Mouse (Mus musculus): ENCODE measurements at regions not wholly inside any gene's neighbourhood (a gene's known extent, or its start where the extent isn't known, plus 50 kb on each side); places are given as distances from the start of the nearest gene placed in this dataset.

DNA sequence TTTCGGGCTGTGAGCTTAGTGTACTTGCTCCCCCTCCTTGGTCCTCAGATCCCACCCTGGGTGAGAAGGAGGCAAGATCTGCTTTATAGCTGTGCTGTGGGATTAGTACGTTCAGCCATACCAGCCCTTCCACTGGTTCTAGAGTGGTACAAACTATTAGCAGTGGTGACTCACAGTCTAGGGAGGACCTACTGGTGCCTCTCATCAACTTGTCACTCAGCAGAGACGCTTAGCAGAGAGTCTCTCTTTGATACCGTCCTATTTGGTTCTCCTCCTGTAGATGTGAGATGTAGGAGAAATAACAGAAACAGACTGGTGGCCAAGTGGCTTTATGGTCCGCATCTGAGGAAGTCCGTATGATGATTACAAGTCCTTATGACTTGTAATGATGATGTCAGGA is 57.7 kb upstream of the 1700024P04Rik start:
- DNase-seq (ENCODE audit: low read depth, low spot score) = no peak
- ChIA-PET POLR2A (no interaction called here), CTCF (interaction anchor here (0.6 to 1.0 kb wide), 2 partner anchors 26 to 610 kb away, joined by 3 read pairs; no protein-coding TSS in a partner anchor)
- ATAC-seq = no peak
- in situ Hi-C loops (cut with MboI; ENCODE audit: low pct_unique_long_range_greater_than_20kb) = no loop called here
- no peaks in the 10 kb centered on the region for H3K27me3 ChIP-seq
- TF ChIP-seq CTCF (IDR thresholded peaks at IDR 0.05) = no peak

DNA sequence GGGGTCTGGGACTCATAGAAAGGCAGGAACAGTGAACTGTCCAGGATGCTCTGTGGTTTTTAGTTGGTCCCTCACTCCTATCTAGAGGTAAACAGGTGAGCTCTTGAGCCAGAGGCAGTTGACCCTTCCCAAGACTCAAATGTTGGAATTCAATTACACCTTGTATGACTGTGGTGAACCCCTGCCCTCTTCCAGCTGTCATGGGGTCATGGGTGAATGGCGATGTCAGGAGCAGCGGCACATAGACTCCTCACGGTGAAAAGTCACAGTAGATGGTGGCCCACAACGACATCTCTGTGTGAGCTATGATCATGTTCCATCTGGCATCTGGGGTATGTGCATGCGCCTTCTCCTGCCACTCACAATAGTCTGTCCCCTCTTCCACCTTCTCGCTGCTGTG is 56.9 kb upstream of the 1700024P04Rik start:
- POLR2A ChIA-PET = interaction anchor here (0.7 kb wide), 1 partner anchor 85 kb away, joined by 3 read pairs; no protein-coding TSS in a partner anchor

DNA sequence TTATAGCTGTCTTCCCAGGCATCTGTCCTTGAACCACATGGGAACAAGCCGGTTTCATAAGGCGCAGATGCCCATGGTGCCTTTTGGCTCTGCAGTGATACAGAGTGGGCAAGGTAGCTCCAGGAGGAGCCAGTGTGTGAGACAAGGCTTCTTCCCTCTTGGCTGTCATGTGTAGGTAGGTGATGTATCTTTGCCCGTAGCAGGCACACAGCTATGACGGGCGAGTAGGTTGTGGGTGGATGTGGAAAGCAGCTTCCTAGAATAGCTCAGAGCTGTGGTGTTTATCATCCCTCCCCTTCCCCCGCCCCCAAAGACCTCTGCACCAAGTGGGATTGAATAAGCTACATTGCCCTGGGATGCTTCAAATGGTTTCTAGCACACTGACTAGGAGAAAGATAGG is 56.5 kb upstream of the 1700024P04Rik start:
- ChIA-PET CTCF (no interaction called here), POLR2A (interaction anchor here (0.7 kb wide), 1 partner anchor 84 kb away, joined by 3 read pairs; no protein-coding TSS in a partner anchor)
- DNase-seq (ENCODE audit: low read depth, low spot score) (no peak), ATAC-seq (no peak)
- no peak for TF ChIP-seq CTCF (IDR thresholded peaks at IDR 0.05)
- in situ Hi-C loops (cut with MboI; ENCODE audit: low pct_unique_long_range_greater_than_20kb) = no loop called here
- no peaks in the 10 kb centered on the region for H3K27me3 ChIP-seq

More for the DNA sequence above, 56.9 kb upstream of the 1700024P04Rik start:
- H3K27me3 ChIP-seq = no peaks in the 10 kb centered on the region
- no peak for TF ChIP-seq CTCF (IDR thresholded peaks at IDR 0.05)
- DNase-seq (ENCODE audit: low read depth, low spot score) (no peak), ATAC-seq (no peak)
- CTCF ChIA-PET = interaction anchor here (0.8 to 1.0 kb wide), 2 partner anchors 14 to 26 kb away, joined by 3 read pairs; no protein-coding TSS in a partner anchor
- in situ Hi-C loops (cut with MboI; ENCODE audit: low pct_unique_long_range_greater_than_20kb) = no loop called here

DNA sequence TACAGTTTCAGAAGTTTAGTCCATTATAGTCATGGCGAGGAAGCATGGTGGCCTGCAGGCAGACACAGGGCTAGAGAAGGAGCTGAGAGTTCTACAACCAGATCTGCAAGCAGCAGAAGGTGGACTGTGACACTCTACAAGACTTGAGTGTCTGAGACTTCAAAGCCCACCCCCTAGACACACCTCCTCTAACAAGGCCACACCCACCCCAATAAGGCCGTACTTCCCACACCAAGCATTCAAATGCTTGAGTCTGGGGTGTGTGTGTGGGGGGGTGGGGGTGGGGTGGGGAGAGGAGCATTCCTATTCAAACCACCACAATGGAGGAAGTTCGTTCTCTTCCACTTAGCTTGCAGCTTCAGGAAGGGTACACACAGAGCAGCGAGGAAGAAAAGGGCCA is 55.8 kb upstream of the 1700024P04Rik start:
- ATAC-seq (no peak), DNase-seq (ENCODE audit: low read depth, low spot score) (no peak)
- TF ChIP-seq CTCF (IDR thresholded peaks at IDR 0.05) = no peak
- in situ Hi-C loops (cut with MboI; ENCODE audit: low pct_unique_long_range_greater_than_20kb) = no loop called here
- POLR2A ChIA-PET = no interaction called here
- CTCF ChIA-PET = no interaction called here
- H3K27me3 ChIP-seq = no peaks in the 10 kb centered on the region

DNA sequence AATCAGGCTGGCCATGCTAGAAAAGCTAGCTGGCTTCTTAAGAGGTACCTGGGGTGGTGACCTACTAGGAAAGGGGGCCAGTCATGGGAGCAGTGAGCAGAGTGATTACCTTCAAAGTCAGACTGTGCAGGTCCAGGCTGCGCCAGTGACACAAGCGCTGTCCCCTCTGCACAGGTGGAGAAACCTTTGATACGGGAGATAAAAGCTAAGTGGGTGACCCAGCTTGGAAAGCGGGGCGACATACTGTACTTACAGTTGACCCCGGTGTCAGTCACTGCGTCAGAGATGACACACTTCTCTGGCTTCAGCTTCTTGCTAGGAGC is 54.7 kb upstream of the 1700024P04Rik start:
- in situ Hi-C loops (cut with MboI; ENCODE audit: low pct_unique_long_range_greater_than_20kb) = no loop called here
- DNase-seq (ENCODE audit: low read depth, low spot score) (no peak), ATAC-seq (no peak)
- ChIA-PET POLR2A (no interaction called here), CTCF (interaction anchor here (0.9 kb wide), 1 partner anchor 10 kb away, joined by 4 read pairs; no protein-coding TSS in a partner anchor)
- H3K27me3 ChIP-seq = no peaks in the 10 kb centered on the region
- TF ChIP-seq CTCF (IDR thresholded peaks at IDR 0.05) = no peak

DNA sequence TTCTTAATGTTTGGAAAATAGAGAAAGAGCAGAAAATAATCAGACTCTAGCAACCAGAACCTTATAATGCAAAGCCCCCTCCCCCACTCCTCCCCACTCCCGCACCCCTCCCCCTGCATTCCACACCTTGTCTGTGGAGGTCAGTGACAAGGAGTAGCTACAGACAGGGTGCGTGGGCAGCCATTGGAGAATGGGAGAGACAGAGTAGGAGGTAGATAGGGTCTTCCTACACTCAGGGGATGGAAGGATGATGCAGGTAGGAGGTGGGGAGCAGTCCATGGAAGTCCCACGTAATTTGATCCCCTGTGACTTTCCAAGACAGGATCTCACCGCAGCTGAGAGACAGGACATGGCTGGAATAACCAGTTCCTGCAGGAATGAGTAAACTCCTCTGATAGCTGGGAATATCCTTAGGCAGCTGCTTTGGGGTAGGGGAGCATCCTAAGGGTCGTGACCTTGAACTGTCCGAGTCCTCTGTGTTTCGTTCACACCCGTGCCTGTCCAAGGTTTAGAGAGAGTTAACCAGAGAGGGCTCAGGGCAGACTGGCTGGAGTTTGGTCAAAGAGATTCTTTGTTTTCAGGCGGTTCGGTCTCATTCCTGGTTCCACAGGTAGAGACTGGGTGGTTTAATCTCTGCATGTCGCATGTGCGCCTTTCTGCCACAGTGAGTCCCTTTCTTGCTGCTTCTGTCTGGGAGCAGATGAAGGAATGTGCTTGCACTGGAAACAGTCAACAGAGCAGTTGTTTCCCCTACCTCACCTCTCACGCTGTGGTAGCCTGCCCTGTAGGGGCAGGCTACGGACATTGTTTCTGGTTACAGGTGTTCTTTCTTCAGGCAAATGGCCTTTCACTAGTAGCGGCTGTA is 54.1 kb upstream of the 1700024P04Rik start:
- ATAC-seq = no peak

DNA sequence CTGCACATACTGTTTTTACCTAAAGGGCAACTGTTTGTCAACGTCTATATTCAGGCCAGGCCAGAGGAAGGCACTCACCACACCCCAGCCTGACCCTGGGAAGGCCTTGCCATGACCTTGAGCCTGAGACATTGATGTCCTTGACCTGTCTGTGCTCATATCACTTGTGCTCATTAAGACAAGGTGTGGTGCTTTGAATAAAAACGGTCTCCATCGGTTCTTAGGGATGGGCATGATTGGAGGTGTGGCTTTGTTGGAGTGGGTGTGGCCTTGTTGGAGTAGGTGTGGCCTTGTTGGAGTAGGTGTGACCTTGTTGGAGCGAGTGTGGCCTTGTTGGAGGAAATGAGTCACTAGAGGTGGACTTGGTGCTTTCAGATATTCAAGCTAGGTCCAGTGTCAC is 52.8 kb upstream of the 1700024P04Rik start:
- CTCF ChIA-PET = no interaction called here
- in situ Hi-C loops (cut with MboI; ENCODE audit: low pct_unique_long_range_greater_than_20kb) = no loop called here
- POLR2A ChIA-PET = interaction anchor here (1.1 kb wide), 1 partner anchor 15 kb away, joined by 3 read pairs; no protein-coding TSS in a partner anchor
- ATAC-seq (no peak), DNase-seq (ENCODE audit: low read depth, low spot score) (no peak)
- no peak for TF ChIP-seq CTCF (IDR thresholded peaks at IDR 0.05)
- H3K27me3 ChIP-seq = no peaks in the 10 kb centered on the region

More for the DNA sequence above, 54.1 kb upstream of the 1700024P04Rik start:
- ChIA-PET CTCF (interaction anchor here (0.9 kb wide), 1 partner anchor 11 kb away, joined by 4 read pairs; no protein-coding TSS in a partner anchor), POLR2A (no interaction called here)
- in situ Hi-C loops (cut with MboI; ENCODE audit: low pct_unique_long_range_greater_than_20kb) = no loop called here
- no peak for TF ChIP-seq CTCF (IDR thresholded peaks at IDR 0.05)
- H3K27me3 ChIP-seq = no peaks in the 10 kb centered on the region
- no peak for DNase-seq (ENCODE audit: low read depth, low spot score)
